Mouse (Mus musculus): ENCODE results near the gene Pmel.

GRCm38 (mm10) chr10:128731002-128731433, 27.0 kb downstream of the Pmel start:
- peak; percentile 77 for TF ChIP-seq CTCF (IDR thresholded peaks at IDR 0.05; ENCODE audit: extremely low read depth, insufficient read depth, low read length)
- TF ChIP-seq POLR2A (IDR thresholded peaks at IDR 0.05; ENCODE audit: extremely low read depth, insufficient read depth, low read length) = no peak

Measured in cortical plate, adult 2 months (tissue).